Mouse (Mus musculus) forebrain, embryonic 16.5 days (tissue): ENCODE results near the gene Gm20518. TPM values are rescaled to one million over a fixed set of nuclear protein-coding genes. Genes with fewer than 3 reads are reported as not detected.

Experiments
- ATAC-seq: fragments of 200-750 bp; cut with Nextera tagmentation; 2 replicates; pipeline ENCODE4 v1.8.0; 2017; ENCODE audit warnings: mild to moderate bottlenecking, moderate library complexity
- H3K27ac ChIP-seq: fragments of 300-500 bp; sonication (generic); 2 replicates; pipeline ENCODE4 v1.5.1; 2014; ENCODE audit warnings: low read length, control low read depth
- H3K27me3 ChIP-seq: fragments of 300-500 bp; sonication (generic); replicated peaks from 2 replicates; pipeline ENCODE4 v1.6.1; 2014; ENCODE audit warnings: low read length; ENCODE audit not compliant: control insufficient read depth, insufficient read depth
- H3K36me3 ChIP-seq: fragments of 300-500 bp; sonication (generic); 2 replicates; pipeline ENCODE4 v1.6.1; 2014; ENCODE audit not compliant: control insufficient read depth, insufficient read depth
- H3K4me1 ChIP-seq: fragments of 300-500 bp; sonication (generic); replicated peaks from 2 replicates; pipeline ENCODE4 v1.6.1; 2014; ENCODE audit warnings: low read length; ENCODE audit not compliant: control insufficient read depth, insufficient read depth
- H3K4me2 ChIP-seq: fragments of 300-500 bp; sonication (generic); 2 replicates; pipeline ENCODE4 v1.6.1; 2014; ENCODE audit warnings: mild to moderate bottlenecking, low read length, control low read depth
- H3K4me3 ChIP-seq: fragments of 300-500 bp; sonication (generic); replicated peaks from 2 replicates; pipeline ENCODE4 v1.5.1; 2014; ENCODE audit warnings: mild to moderate bottlenecking, low read length, control low read depth
- H3K9ac ChIP-seq: fragments of 300-500 bp; sonication (generic); replicated peaks from 2 replicates; pipeline ENCODE4 v1.6.1; 2014; ENCODE audit warnings: low read depth, low read length, control low read depth
- H3K9me3 ChIP-seq: fragments of 300-500 bp; sonication (generic); 2 replicates; pipeline ENCODE4 v1.6.1; 2016; ENCODE audit warnings: low read length; ENCODE audit not compliant: control insufficient read depth
- WGBS: fragments of 180-500 bp; shearing (Covaris S2); extraction: QIAGEN DNeasy Blood & Tissue Kit; methylation state at CpG from one replicate; pipeline ENCODE4 v1.1.7; 2014; 5-methylcytosine and 5-hydroxymethylcytosine counted together
- polyA plus RNA-seq: library from polyadenylated mRNA; unstranded; fragments of >200 nt; fragmentation: Nextera tagmentation; extraction: Ambion mirVana; gene quantifications from 2 replicates; pipeline ENCODE4 v1.2.1, GENCODE M21; 2015

Gene Gm20518
- 0.63 and 1.1 TPM in 2 replicates for polyA plus RNA-seq

GRCm38 (mm10) chr16:17891567-17891959 is at the start of gene Gm20518:
Gm20518 (minus strand) TSS chr16:17891671.
- under 1% methylated on average over 36 of the region's 38 CpGs for WGBS
- Histone ChIP-seq H3K9ac (peak within 1 kb of the TSS; percentile 99), H3K4me2 (peak within 1 kb of the TSS; percentile 87), H3K9me3 (no peaks in the 10 kb centered on the region), H3K4me3 (peak within 1 kb of the TSS; percentile 87), H3K36me3 (no peaks in the 10 kb centered on the region), H3K27ac (peak within 1 kb of the TSS; percentile 92), H3K27me3 (no peaks in the 10 kb centered on the region), H3K4me1 (peaks cover 26% of the 10 kb centered on the region)
- ATAC-seq = peak; percentile 97

- H3K9me3 ChIP-seq = no peaks in the 10 kb centered on the region
- H3K4me1 ChIP-seq = no peaks in the 10 kb centered on the region; the same call in 1 of the 2 replicates
- no peak overlapping the region for H3K9ac ChIP-seq
- WGBS = 43% methylated on average over 9 of the region's 9 CpGs
- H3K27ac ChIP-seq = no peak overlapping the region
- no peaks in the 10 kb centered on the region for H3K36me3 ChIP-seq
- ATAC-seq = no peak
- H3K4me3 ChIP-seq = no peak overlapping the region
- H3K27me3 ChIP-seq = no peaks in the 10 kb centered on the region
- H3K4me2 ChIP-seq = no peak overlapping the region
These were observed 47.8 kb upstream of the Gm20518 start for GRCm38 (mm10) chr16:17939255-17939751.

DNA sequence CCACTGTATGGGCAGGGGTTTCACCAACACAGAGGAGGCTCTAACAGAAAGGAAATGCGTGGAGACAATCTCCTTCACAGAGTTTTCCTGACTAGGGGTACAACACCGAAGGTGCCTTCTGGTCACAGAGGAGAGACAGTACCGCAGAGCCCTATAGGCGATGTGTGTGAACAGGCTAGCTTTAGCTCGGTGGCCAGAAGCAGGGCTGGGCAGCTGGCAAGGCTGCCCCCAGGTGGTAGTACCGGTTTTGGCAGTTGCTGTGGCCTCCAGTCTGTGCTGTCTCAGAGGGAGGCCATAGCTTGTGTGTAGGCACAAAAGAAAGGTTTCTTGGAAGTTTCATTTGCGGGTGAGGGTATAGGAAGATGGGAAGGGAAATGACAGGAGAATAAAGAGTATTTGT is 47.4 kb upstream of the Gm20518 start:
- H3K4me3 ChIP-seq = no peak overlapping the region
- no peak overlapping the region for H3K9ac ChIP-seq
- H3K36me3 ChIP-seq = no peaks in the 10 kb centered on the region
- no peak overlapping the region for H3K27ac ChIP-seq
- no peaks in the 10 kb centered on the region for H3K27me3 ChIP-seq
- H3K9me3 ChIP-seq = no peaks in the 10 kb centered on the region
- H3K4me2 ChIP-seq = no peak overlapping the region
- ATAC-seq = peak; percentile 62; the same call in 1 of the 2 replicates
- no peaks in the 10 kb centered on the region; the same call in 1 of the 2 replicates for H3K4me1 ChIP-seq
- 9% methylated on average over 7 of the region's 7 CpGs for WGBS

DNA sequence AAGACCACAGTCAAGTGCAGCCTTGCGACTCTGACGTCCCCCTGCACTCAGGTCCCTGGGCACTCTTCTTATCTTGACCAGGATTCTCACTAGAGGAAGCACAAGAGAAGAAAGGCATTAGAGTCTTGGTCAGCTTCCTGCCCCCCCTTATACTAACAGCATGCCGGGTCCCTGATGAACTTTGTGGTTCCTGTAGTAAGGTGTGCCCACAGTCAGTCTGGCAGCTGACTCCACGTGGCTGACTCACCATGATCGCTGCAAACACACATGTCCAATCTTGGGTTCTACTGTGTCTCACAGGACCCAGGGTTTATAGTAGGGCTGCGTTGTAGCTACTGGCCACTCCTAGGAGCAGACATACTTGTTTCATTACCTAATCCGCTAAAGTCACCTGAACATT is 46.7 kb upstream of the Gm20518 start:
- no peak for ATAC-seq
- H3K9me3 ChIP-seq = no peaks in the 10 kb centered on the region

DNA sequence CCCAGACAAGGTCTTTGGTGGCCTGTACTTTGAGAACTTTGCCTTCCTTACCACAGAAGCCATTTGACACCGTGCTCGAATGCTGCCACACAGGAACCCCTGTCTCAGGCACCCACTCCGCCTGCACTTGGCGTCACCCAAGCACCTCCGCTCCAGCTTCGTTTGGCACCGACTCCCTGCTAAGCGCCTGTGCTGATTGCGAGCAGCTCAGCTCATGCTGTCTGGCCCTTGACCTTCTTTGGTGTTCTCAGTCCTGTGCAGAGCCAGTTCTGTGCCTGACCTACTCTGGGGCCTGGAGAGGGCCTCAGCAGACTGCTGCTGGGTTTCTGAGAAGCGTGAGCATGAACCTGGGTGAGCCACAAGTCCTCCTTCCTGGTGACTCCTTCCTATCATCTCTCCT is 45.3 kb upstream of the Gm20518 start:
- no peak overlapping the region for H3K27ac ChIP-seq
- H3K27me3 ChIP-seq = no peaks in the 10 kb centered on the region; the same call in 1 of the 2 replicates
- H3K9ac ChIP-seq = no peak overlapping the region
- H3K36me3 ChIP-seq = no peaks in the 10 kb centered on the region
- no peak overlapping the region for H3K4me2 ChIP-seq
- ATAC-seq = no peak
- H3K4me3 ChIP-seq = no peak overlapping the region
- H3K4me1 ChIP-seq = no peaks in the 10 kb centered on the region; the same call in 1 of the 2 replicates
- 78% methylated on average over 10 of the region's 10 CpGs for WGBS
- H3K9me3 ChIP-seq = no peaks in the 10 kb centered on the region

More for the DNA sequence above, 46.7 kb upstream of the Gm20518 start:
- H3K27me3 ChIP-seq = no peaks in the 10 kb centered on the region; the same call in 1 of the 2 replicates
- no peaks in the 10 kb centered on the region for H3K36me3 ChIP-seq
- WGBS = 84% methylated on average over 7 of the region's 7 CpGs
- H3K9ac ChIP-seq = no peak overlapping the region
- no peak overlapping the region for H3K4me2 ChIP-seq
- no peak overlapping the region for H3K27ac ChIP-seq
- H3K4me3 ChIP-seq = no peak overlapping the region
- H3K4me1 ChIP-seq = no peaks in the 10 kb centered on the region; the same call in 1 of the 2 replicates

DNA sequence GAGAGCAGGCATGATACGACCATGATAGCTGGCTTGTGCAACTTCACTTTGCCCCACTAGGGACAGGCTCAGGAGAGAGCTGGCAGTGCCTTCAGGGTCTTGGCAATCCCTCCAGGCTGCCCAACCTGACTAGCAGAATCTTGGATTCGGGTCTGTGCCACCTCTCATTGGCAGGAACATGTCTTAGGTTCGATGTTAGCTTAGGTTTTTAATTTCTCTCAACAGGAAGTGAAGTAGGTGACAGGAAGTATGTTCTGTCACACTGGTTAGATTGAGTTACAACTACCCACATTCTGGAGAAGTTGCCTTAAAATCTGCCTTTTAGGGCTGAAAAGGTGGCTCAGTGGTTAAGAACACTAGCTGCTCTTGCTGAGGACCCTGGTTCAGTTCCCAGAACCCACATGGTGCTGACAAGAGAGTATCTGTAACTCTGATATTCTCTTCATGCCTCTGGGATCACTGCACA is 43.0 kb upstream of the Gm20518 start:
- no peaks in the 10 kb centered on the region; the same call in 1 of the 2 replicates for H3K27me3 ChIP-seq
- H3K4me3 ChIP-seq = no peak overlapping the region
- 67% methylated on average over 3 of the region's 3 CpGs for WGBS
- no peak for ATAC-seq
- H3K4me2 ChIP-seq = no peak overlapping the region
- H3K27ac ChIP-seq = no peak overlapping the region
- H3K36me3 ChIP-seq = no peaks in the 10 kb centered on the region
- no peaks in the 10 kb centered on the region; the same call in 1 of the 2 replicates for H3K4me1 ChIP-seq
- no peaks in the 10 kb centered on the region for H3K9me3 ChIP-seq
- H3K9ac ChIP-seq = no peak overlapping the region

GRCm38 (mm10) chr16:17933594-17934444 is 42.3 kb upstream of the Gm20518 start:
- Histone ChIP-seq H3K27me3 (no peaks in the 10 kb centered on the region; the same call in 1 of the 2 replicates), H3K36me3 (no peaks in the 10 kb centered on the region), H3K27ac (no peak overlapping the region), H3K9me3 (no peaks in the 10 kb centered on the region), H3K4me2 (no peak overlapping the region), H3K4me3 (no peak overlapping the region), H3K4me1 (peaks cover 2% of the 10 kb centered on the region; the same call in 1 of the 2 replicates), H3K9ac (no peak overlapping the region)
- WGBS = 73% methylated on average over 9 of the region's 9 CpGs
- no peak for ATAC-seq

DNA sequence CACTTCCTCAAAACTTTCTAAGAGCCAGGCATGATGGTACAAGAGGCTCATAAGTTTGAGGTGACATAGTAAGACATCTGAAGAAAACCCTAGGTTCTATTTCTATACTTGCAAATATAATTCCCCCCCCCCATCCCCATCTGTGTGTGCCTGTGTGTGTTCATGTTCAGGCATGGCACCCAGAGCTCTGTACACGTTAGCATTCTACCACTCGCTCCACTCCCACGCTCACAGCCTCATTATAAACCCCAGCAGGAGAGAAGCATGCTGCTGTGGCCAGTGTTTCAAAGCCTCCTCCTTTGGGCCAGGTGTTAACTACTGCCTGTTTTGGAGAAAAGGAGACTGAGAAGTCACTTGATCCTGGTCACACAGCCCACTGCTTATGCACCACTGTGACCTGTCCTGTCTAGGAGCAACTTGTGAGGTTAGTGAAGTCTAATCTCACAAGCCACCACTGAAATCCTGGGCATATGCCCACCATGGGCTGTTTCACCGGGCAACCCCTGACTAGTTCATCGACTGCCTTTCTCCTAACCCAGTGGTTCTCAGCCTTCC is 40.5 kb upstream of the Gm20518 start:
- Histone ChIP-seq H3K36me3 (no peaks in the 10 kb centered on the region), H3K4me2 (no peak overlapping the region), H3K9ac (no peak overlapping the region), H3K27me3 (no peaks in the 10 kb centered on the region; the same call in 1 of the 2 replicates), H3K4me1 (peaks cover 13% of the 10 kb centered on the region), H3K27ac (no peak overlapping the region), H3K9me3 (no peaks in the 10 kb centered on the region), H3K4me3 (no peak overlapping the region)
- ATAC-seq = no peak
- WGBS = 59% methylated on average over 5 of the region's 5 CpGs

DNA sequence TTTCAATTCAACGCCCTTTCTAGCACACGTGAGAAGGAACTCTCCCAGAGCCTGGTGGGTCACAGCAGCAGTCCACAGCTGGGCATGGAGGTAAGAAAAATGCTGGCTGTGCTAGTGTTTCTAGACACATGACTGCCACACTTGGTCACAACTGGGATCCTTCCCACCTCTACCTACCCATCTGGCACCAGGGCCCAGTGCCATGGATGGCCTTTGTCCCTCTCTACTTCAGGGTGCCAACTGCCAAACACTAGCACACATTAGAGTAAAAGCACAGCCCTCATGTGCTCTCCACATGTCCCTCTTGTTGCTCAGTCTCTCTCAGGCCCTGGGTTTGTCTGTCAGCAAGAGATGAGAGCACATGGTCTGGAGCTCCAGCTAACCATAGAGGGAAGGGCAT is 38.2 kb upstream of the Gm20518 start:
- WGBS = 33% methylated on average over 2 of the region's 2 CpGs
- no peak overlapping the region for H3K4me2 ChIP-seq
- peaks cover 20% of the 10 kb centered on the region for H3K4me1 ChIP-seq
- no peaks in the 10 kb centered on the region for H3K36me3 ChIP-seq
- no peak for ATAC-seq
- no peaks in the 10 kb centered on the region for H3K9me3 ChIP-seq
- H3K4me3 ChIP-seq = no peak overlapping the region
- H3K9ac ChIP-seq = no peak overlapping the region
- H3K27me3 ChIP-seq = no peaks in the 10 kb centered on the region; the same call in 1 of the 2 replicates
- no peak overlapping the region for H3K27ac ChIP-seq
